Mouse (Mus musculus): ENCODE measurements around the gene Gab2. TPM values are rescaled to one million over a fixed set of nuclear protein-coding genes. Genes with fewer than 3 reads are reported as not detected.

The Gab2 gene
- polyA plus RNA-seq, 1 experiment from 2014 or later = 8.8 TPM

GRCm38 (mm10) chr7:97312196-97312595 is 230.8 kb downstream of the Gab2 start:
- no peak for DNase-seq (ENCODE audit: low read depth, low spot score)
- ChIA-PET CTCF (no interaction called here), POLR2A (no interaction called here)
- TF ChIP-seq CTCF (IDR thresholded peaks at IDR 0.05) = no peak
- in situ Hi-C loops (cut with MboI; ENCODE audit: low pct_unique_long_range_greater_than_20kb) = no loop called here
- H3K27me3 ChIP-seq = no peaks in the 10 kb centered on the region
- ATAC-seq = no peak

- no peak for DNase-seq (ENCODE audit: low read depth, low spot score)
- ChIA-PET POLR2A (interaction anchor here (1.1 kb wide), 1 partner anchor 14 kb away, joined by 3 read pairs; no protein-coding TSS in a partner anchor), CTCF (no interaction called here)
- no peak for TF ChIP-seq CTCF (IDR thresholded peaks at IDR 0.05)
- H3K27me3 ChIP-seq = no peaks in the 10 kb centered on the region
- ATAC-seq = no peak
- in situ Hi-C loops (cut with MboI; ENCODE audit: low pct_unique_long_range_greater_than_20kb) = no loop called here
Observed at GRCm38 (mm10) chr7:97312856-97313255, 231.5 kb downstream of the Gab2 start.

GRCm38 (mm10) chr7:97313364-97313995 is 232.1 kb downstream of the Gab2 start:
- no peak for DNase-seq (ENCODE audit: low read depth, low spot score)
- no peaks in the 10 kb centered on the region for H3K27me3 ChIP-seq
- ChIA-PET CTCF (interaction anchor here (1.2 to 1.6 kb wide), 2 partner anchors 11 to 16 kb away, joined by 4 to 6 read pairs; no protein-coding TSS in a partner anchor), POLR2A (interaction anchor here (1.1 kb wide), 1 partner anchor 13 kb away, joined by 3 read pairs; no protein-coding TSS in a partner anchor)
- no peak for TF ChIP-seq CTCF (IDR thresholded peaks at IDR 0.05)
- no peak for ATAC-seq
- in situ Hi-C loops (cut with MboI; ENCODE audit: low pct_unique_long_range_greater_than_20kb) = no loop called here

GRCm38 (mm10) chr7:97314646-97315045 is 233.3 kb downstream of the Gab2 start:
- no peak for DNase-seq (ENCODE audit: low read depth, low spot score)
- in situ Hi-C loops (cut with MboI; ENCODE audit: low pct_unique_long_range_greater_than_20kb) = no loop called here
- ATAC-seq = no peak
- TF ChIP-seq CTCF (IDR thresholded peaks at IDR 0.05) = no peak
- ChIA-PET POLR2A (no interaction called here), CTCF (interaction anchor here (1.2 to 1.6 kb wide), 2 partner anchors 12 to 17 kb away, joined by 4 to 6 read pairs; no protein-coding TSS in a partner anchor)
- H3K27me3 ChIP-seq = no peaks in the 10 kb centered on the region

GRCm38 (mm10) chr7:97315656-97316055 is 234.3 kb downstream of the Gab2 start:
- ATAC-seq = no peak
- CTCF ChIA-PET = no interaction called here
- in situ Hi-C loops (cut with MboI; ENCODE audit: low pct_unique_long_range_greater_than_20kb) = no loop called here

GRCm38 (mm10) chr7:97317706-97318105 is 236.3 kb downstream of the Gab2 start:
- H3K27me3 ChIP-seq = no peaks in the 10 kb centered on the region
- DNase-seq (ENCODE audit: low read depth, low spot score) (no peak), ATAC-seq (no peak)
- POLR2A ChIA-PET = interaction anchor here (1.3 to 1.8 kb wide), 2 partner anchors 10 to 11 kb away, joined by 4 to 5 read pairs; no protein-coding TSS in a partner anchor
- no peak for TF ChIP-seq CTCF (IDR thresholded peaks at IDR 0.05)
- CTCF ChIA-PET = no interaction called here
- in situ Hi-C loops (cut with MboI; ENCODE audit: low pct_unique_long_range_greater_than_20kb) = no loop called here

More at GRCm38 (mm10) chr7:97315656-97316055, 234.3 kb downstream of the Gab2 start:
- DNase-seq (ENCODE audit: low read depth, low spot score) = no peak
- POLR2A ChIA-PET = no interaction called here
- H3K27me3 ChIP-seq = no peaks in the 10 kb centered on the region
- TF ChIP-seq CTCF (IDR thresholded peaks at IDR 0.05) = no peak

- ATAC-seq = no peak
Observed at GRCm38 (mm10) chr7:97324342-97324741, 243.0 kb downstream of the Gab2 start.

GRCm38 (mm10) chr7:97325156-97325985 is 244.0 kb downstream of the Gab2 start:
- no peaks in the 10 kb centered on the region for H3K27me3 ChIP-seq
- in situ Hi-C loops (cut with MboI; ENCODE audit: low pct_unique_long_range_greater_than_20kb) = no loop called here
- ChIA-PET POLR2A (no interaction called here), CTCF (no interaction called here)
- no peak for TF ChIP-seq CTCF (IDR thresholded peaks at IDR 0.05)
- no peak for DNase-seq (ENCODE audit: low read depth, low spot score)
- no peak for ATAC-seq

More at GRCm38 (mm10) chr7:97324342-97324741, 243.0 kb downstream of the Gab2 start:
- in situ Hi-C loops (cut with MboI; ENCODE audit: low pct_unique_long_range_greater_than_20kb) = no loop called here
- no peaks in the 10 kb centered on the region for H3K27me3 ChIP-seq
- ChIA-PET CTCF (no interaction called here), POLR2A (no interaction called here)
- DNase-seq (ENCODE audit: low read depth, low spot score) = no peak
- TF ChIP-seq CTCF (IDR thresholded peaks at IDR 0.05) = no peak

- DNase-seq (ENCODE audit: low read depth, low spot score) = no peak
- CTCF ChIA-PET = no interaction called here
- in situ Hi-C loops (cut with MboI; ENCODE audit: low pct_unique_long_range_greater_than_20kb) = no loop called here
- H3K27me3 ChIP-seq = no peaks in the 10 kb centered on the region
- no peak for ATAC-seq
- TF ChIP-seq CTCF (IDR thresholded peaks at IDR 0.05) = no peak
- POLR2A ChIA-PET = interaction anchor here (0.9 to 1.6 kb wide), 2 partner anchors 9 to 14 kb away, joined by 3 to 5 read pairs; no protein-coding TSS in a partner anchor
Observed at GRCm38 (mm10) chr7:97327376-97327775, 246.0 kb downstream of the Gab2 start.

GRCm38 (mm10) chr7:97328891-97329588 is 247.7 kb downstream of the Gab2 start:
- CTCF ChIA-PET = interaction anchor here (1.6 kb wide), 1 partner anchor 14 kb away, joined by 3 read pairs; no protein-coding TSS in a partner anchor
- no peaks in the 10 kb centered on the region for H3K27me3 ChIP-seq
- in situ Hi-C loops (cut with MboI; ENCODE audit: low pct_unique_long_range_greater_than_20kb) = no loop called here
- DNase-seq (ENCODE audit: low read depth, low spot score) = no peak
- POLR2A ChIA-PET = no interaction called here
- ATAC-seq = no peak
- TF ChIP-seq CTCF (IDR thresholded peaks at IDR 0.05) = no peak
